Mouse (Mus musculus) cerebellum, adult 2 months (tissue): ENCODE results near the gene Stag3.

Experiments
- CTCF ChIP-seq: fragments of 200-500 bp; IDR thresholded peaks from 2 replicates; pipeline ENCODE4 v1.5.1; 2011; ENCODE audit warnings: low read depth, mild to moderate bottlenecking, control low read depth, low read length, moderate library complexity, borderline replicate concordance; ENCODE audit not compliant: insufficient read depth
- POLR2A ChIP-seq: fragments of 200-500 bp; IDR thresholded peaks from 2 replicates; pipeline ENCODE4 v1.6.1; 2011; ENCODE audit warnings: low read length, control low read depth, borderline replicate concordance; ENCODE audit not compliant: insufficient read depth

GRCm38 (mm10) chr5:138255353-138256093 lies 24.5 kb upstream of the Stag3 start, which contains the start of gene Lamtor4:
- TF ChIP-seq POLR2A (peak; percentile 94), CTCF (peak; percentile 38; the same call in 1 of the 2 replicates)
